Mouse (Mus musculus) embryo, embryonic 9.5 days (tissue): ENCODE results near the gene Bach1.

Source experiments
- DNase-seq: peaks from one replicate; pipeline ENCODE4 v3.0.0-alpha.2; 2017; ENCODE audit errors: extremely low spot score

Bach1 gene

DNA sequence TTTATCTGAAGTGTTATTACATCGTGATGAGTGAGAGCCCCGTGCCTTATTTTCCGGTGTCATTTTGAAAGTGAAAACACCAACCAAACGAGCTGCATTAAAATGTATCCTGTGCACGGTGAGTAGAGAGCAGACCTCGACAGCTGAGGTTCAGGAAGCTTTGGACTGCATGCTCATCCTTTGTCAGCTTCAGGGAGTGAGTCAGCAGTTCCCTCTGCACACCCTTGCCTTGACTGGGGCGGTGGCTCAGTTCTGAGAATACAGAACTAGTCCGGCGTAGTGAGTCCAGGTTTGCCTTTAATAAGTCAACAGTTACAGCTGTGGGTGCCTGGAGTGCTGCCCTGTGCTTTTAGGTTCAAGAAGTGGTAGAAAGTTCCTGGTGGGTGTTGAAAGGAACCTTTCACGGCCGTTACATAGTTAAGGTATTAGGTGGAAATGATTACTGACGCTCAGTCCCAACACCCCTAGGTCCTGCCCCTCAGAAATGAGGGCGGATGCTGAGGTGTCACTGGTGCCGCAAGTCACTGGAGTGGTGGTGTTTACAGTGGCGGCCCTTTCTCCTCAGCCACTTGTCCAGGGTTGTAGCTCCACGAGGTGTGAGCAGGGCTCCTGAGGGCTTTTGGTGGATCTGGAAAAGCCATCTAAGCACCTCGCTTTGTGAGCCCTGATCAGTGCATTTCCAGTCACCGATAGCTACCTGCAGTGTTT lies 14.4 kb downstream of the Bach1 start:
- DNase-seq = no peak

GRCm38 (mm10) chr16:87714550-87714949 lies 15.8 kb downstream of the Bach1 start:
- no peak for DNase-seq

DNA sequence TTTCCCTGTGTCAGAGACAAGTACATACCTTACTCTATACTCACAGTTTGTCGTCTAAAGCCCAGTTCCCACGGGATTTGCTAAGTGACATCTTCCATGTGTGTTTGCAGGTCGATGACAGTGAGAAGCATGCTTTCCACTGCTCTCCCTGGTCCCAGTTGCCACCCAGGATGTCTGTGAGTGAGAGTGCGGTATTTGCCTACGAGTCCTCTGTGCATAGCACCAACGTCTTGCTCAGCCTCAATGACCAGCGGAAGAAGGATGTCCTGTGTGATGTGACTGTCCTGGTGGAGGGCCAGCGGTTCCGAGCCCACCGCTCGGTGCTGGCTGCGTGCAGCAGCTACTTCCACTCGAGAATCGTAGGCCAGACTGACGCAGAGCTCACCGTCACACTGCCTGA lies 16.5 kb downstream of the Bach1 start:
- DNase-seq = no peak

DNA sequence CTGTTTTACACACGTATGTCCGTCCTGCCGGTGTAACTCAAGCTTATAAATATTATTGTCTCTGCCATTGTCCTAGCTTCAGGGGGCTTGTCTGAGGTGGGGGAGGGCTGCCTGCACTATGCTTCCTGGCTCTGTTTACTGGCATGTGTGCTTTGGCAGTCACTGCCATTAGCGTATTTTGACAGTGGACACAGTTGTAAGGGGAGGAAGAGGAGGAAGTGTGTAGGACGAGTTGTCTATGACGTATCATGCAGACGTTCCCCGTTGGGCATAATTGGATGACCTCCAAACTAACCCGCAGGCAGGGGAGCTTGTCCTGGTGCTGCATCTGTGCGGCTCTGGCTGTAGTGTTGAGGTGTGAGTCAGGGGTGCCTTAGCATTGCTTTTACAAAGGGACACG lies 17.5 kb downstream of the Bach1 start:
- no peak for DNase-seq

DNA sequence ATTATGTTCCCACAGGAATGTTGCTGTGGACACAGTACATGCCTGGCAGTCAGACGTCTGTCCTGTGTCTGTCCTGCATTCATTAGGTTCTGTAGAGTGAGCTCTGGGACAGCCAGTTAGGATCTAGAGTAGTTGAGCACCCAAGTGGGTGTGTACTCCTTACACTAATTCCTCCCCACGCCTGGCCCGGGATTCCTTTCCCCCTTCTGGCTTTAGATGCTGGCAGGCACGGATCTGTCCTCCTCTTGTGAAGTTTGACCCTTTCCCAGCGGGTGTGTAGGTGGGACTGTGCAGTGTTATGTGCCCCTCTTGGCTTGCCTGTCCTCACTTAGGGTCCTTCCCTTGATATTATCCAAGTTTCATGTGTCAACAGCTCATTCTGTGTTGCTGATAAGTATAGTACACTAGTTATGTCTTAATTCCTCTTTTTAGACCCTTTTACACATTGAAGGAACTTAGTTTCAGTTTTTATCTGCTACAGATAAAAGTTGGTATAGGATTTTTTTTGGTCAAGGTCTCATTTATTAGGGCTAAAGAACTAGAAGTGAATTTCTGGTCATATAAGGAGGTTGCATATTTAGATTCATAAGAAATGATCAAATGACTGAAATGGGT lies 18.4 kb downstream of the Bach1 start:
- no peak for DNase-seq

GRCm38 (mm10) chr16:87719071-87719470 lies 20.3 kb downstream of the Bach1 start:
- DNase-seq = no peak

- DNase-seq = no peak
These were observed 21.0 kb downstream of the Bach1 start for GRCm38 (mm10) chr16:87719688-87720283.

GRCm38 (mm10) chr16:87720851-87721409 lies 22.2 kb downstream of the Bach1 start:
- no peak for DNase-seq

- DNase-seq = no peak
These were observed 24.1 kb downstream of the Bach1 start for GRCm38 (mm10) chr16:87722857-87723256.

GRCm38 (mm10) chr16:87723479-87723878 lies 24.7 kb downstream of the Bach1 start:
- no peak for DNase-seq

DNA sequence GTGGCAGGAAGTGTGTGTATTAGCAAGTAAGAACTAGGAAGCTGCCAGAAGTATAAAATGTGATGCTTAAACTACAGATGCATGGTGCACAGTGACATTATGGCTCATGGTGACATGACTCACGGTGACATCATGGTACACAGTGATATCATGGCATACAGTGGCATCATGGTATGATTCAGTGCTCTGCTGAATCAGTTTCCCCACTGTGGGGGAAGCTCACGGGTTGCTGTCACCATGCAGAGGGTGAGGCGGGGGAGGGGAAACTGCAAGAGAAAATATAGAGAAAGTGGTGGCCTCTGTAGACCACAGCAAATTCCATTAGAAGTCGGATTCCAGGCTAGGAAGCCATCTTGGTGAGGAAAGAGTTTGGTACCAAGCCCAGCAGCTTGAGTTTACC lies 26.1 kb downstream of the Bach1 start:
- DNase-seq = no peak

GRCm38 (mm10) chr16:87725241-87725640 lies 26.5 kb downstream of the Bach1 start:
- DNase-seq = no peak

GRCm38 (mm10) chr16:87725963-87726362 lies 27.2 kb downstream of the Bach1 start:
- DNase-seq = no peak

- no peak for DNase-seq
These were observed 27.6 kb downstream of the Bach1 start for GRCm38 (mm10) chr16:87726369-87726768.

DNA sequence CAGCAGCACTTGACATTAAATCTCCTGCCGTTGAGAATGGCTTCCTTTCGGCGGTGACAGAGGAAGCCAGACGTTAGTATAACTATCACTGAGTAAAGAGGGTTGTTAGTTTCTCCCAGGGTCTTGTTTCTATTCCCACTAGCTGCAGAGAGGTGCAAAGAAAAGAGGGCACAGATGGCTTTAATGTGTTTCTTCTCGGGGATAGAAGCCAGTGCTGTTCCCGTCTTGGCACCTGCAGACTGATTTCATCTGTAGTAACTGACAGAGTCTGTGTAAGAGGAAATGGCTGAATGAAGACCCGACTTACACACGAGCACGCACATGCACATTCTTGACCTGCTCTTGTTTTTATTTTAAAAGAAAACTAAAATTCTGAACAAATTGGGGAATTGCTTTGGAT lies 28.5 kb downstream of the Bach1 start:
- no peak for DNase-seq

- no peak for DNase-seq
These were observed 29.2 kb downstream of the Bach1 start for GRCm38 (mm10) chr16:87727918-87728317.

DNA sequence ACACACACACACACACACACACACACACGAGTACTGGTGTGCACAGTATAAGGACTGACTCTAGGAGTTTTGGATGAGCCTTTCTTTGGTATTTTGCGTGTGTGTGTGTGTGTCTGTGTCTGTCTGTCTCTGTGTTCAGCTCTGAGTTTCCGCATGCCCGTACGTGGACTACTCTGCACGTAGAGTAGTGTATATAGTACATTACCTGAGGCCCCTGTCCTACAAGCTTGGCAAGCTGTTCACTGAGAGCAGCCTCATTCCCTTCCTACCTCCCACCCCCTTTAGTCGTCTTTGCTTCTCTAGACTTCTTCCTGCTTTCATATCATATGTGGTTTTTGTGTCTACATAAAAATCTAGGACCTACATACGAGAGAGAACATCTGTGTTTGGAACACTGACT lies 30.0 kb downstream of the Bach1 start:
- no peak for DNase-seq

DNA sequence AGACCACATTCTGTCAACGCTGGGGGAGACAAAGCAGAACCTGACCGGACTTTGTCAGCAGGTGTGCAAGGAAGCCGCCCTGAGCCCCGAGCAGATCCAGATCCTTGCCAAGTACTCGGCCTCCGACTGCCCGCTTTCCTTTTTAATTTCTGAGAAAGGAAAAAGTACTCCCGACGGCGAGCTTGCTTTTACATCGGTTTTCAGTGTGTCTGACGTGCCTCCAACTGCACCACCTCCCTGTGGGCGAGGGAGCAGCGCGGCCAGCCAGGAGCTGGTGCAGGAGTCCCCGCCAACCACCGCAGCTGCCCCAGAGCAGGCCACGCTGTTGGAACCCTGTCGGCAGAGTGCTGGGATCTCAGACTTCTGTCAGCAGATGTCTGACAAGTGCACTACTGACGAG lies 30.7 kb downstream of the Bach1 start:
- DNase-seq = no peak

- DNase-seq = no peak
These were observed 36.2 kb downstream of the Bach1 start for GRCm38 (mm10) chr16:87734868-87735381.

GRCm38 (mm10) chr16:87736106-87736505 lies 37.4 kb downstream of the Bach1 start:
- no peak for DNase-seq

DNA sequence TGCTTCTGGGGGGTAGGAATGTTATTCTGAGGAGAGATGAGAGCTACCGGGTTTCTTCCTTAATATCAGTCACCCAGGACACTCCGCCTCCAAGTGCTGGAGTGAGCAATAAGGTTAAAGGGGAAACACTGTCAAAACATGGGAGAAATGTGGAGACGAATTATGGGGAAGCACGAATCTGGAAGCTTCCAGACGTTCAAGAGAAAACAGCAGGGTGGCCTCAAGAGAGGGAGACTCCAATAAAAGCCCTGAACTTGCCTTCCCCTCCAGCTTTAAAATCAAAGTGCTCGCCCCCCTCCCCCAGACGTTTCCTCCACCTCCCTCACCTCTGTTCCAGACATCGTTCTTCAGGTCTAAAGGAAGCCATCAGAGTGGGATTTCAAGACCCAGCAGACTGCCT lies 38.6 kb downstream of the Bach1 start:
- no peak for DNase-seq

DNA sequence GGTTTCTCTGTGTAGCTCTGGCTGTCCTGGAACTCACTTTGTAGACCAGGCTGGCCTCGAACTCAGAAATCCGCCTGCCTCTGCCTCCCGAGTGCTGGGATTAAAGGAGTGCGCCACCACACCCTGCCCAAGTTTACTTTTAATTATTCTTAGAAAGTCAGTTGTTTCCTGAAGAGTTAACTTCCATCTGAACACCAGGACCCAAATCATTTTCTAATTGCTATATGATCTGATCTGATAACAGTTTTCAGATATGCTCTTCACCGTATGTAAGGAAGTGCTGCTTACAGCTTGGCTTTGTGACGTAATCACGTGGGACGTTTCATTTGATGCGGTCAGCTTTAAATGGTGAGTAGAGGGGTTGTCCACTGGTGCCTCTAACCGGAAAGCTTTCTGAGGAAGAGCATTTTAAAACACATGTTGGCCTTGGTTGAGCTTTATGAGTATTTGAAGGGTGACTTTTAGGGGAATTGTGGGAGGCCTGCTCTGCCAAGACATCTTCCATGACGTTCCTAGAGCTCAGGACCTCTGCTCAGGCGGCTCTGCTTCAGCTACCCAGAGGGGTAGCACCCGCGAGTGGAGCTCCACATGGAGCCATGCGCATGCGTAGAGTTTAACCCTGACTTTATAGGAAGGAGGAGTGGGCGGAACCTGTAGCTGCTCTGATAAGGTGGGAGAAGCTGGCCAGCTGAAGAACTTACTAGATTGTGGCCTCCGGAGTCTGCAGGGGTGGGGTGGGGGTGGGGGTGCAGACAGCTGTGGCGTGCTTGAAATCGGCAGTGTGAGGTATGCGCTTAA lies 39.3 kb downstream of the Bach1 start:
- no peak for DNase-seq
